Mouse (Mus musculus) activated CD4-positive, CD25-positive, alpha-beta regulatory T cell (primary cell): ENCODE measurements around the gene Haus8. TPM values are rescaled to one million over a fixed set of nuclear protein-coding genes. Genes with fewer than 3 reads are reported as not detected.

Experiments used
- polyA plus RNA-seq, 2 experiments: library from polyadenylated mRNA; unstranded; fragments of 100-300 nt; shearing (Covaris generic); gene quantifications; one replicate each; pipeline ENCODE4 v1.2.1; 2017

Gene Haus8
- 10 to 100 TPM; 17.6 to 28.6 TPM for polyA plus RNA-seq

DNA sequence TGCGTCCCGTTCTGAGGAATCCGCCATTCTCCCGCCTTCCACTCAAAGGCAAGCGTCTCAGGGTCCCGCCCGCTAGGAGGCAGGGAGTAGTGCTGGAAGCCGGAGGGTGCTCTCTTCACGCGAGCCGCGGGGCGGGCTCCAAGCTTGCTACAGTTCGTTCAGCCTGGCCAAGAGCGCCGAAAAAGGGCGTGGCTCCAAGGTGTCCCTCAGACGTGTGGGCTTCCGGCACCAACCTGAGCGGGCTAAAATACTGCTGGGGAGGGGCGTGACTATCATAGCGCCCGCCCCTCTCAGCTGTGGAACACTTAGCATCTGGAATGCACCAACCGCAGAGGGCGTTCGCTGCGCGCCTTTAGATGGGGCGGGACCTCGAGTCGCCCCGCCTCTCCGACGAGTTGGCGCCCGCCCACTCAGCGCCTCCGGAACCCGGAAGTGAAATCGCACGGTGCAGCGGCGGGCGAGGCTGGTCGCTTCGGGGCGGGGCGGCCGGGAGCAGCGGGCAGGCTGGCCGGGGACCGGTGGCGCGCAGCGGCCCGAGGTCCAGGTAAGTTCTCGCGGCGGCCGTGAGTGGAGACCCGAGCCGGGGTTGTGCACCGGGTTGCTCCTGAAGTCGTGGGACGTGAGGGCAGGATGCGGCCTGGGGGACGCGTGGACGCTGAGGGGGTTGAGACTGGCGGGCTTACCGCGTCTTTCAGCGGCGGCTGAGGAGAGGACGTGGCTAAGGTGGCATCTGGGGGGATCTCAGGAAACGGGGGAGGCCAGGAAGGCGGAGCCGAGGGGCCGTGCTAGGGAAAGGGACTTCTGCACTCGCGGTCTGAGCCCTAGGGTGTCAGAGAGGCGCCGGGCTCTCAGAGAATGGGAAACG is at the start of gene Haus8, which contains the start of gene Myo9b:
TSS of gene Haus8 (minus strand) at position 649 of the 865 bp plus-strand sequence.
TSS of gene Myo9b (plus strand) at position 429 of the 865 bp plus-strand sequence.

Other genes starting within 250 kb of the Haus8 start
- gene Myo9b, start 220 bp downstream of the Haus8 start, polyA plus RNA-seq: 10 to 100 TPM; 33.9 to 66.3 TPM
- gene Use1, start 93.9 kb upstream of the Haus8 start, polyA plus RNA-seq: 100 to 1,000 TPM; 154 to 223 TPM
- 10 to 100 TPM; 18.3 to 19.4 TPM for gene Ocel1, start 98.4 kb upstream of the Haus8 start, polyA plus RNA-seq
- gene Nr2f6, start 109.0 kb upstream of the Haus8 start, polyA plus RNA-seq: 10 to 100 TPM in 1 of 2 experiments, 1 to 10 TPM in 1; 3.7 to 10.3 TPM
- gene Ushbp1, start 122.9 kb upstream of the Haus8 start, polyA plus RNA-seq: under 1 TPM; 0.12 to 0.38 TPM
- 100 to 1,000 TPM; 107 to 109 TPM for gene Babam1, start 123.9 kb upstream of the Haus8 start, polyA plus RNA-seq
- gene Ankle1, start 133.1 kb upstream of the Haus8 start, polyA plus RNA-seq: 1 to 10 TPM; 1.8 to 3.7 TPM
- 100 to 1,000 TPM; 107 to 132 TPM for gene Abhd8, start 190.7 kb upstream of the Haus8 start, polyA plus RNA-seq
- 100 to 1,000 TPM in 1 of 2 experiments, 10 to 100 TPM in 1; 70.1 to 100 TPM for gene Mrpl34, start 192.0 kb upstream of the Haus8 start, polyA plus RNA-seq
- gene Dda1, start 196.3 kb upstream of the Haus8 start, polyA plus RNA-seq: 100 to 1,000 TPM; 100 to 120 TPM
- gene Ano8, start 213.0 kb upstream of the Haus8 start, polyA plus RNA-seq: 10 to 100 TPM in 1 of 2 experiments, 1 to 10 TPM in 1; 8.5 to 17.4 TPM
- 1 to 10 TPM; 4.2 to 7.7 TPM for gene Gtpbp3, start 215.2 kb upstream of the Haus8 start, polyA plus RNA-seq
- gene Plvap, start 238.8 kb upstream of the Haus8 start, polyA plus RNA-seq: under 1 TPM in 1 of 2 experiments, not detected in 1; 0.13 TPM